Mouse (Mus musculus) left cerebral cortex, postnatal 14 days (tissue): ENCODE data around the gene Foxj3. TPM values are rescaled to one million over a fixed set of nuclear protein-coding genes. Genes with fewer than 3 reads are reported as not detected.

Experiments
- DNase-seq, 2 experiments: peaks; one replicate each; pipeline ENCODE4 v3.0.0; 2021 to 2022; ENCODE audit warnings: low spot score in 2 of 2, mixed read lengths in 1 of 2
- intact Hi-C: fragments of 180-260 bp; cut with DNase I; formaldehyde crosslinking; loops from one replicate; pipeline ENCODE4 v1.15.1; 2025
- total RNA-seq, 2 experiments: library from RNA; stranded (reverse); gene quantifications; 2 replicates each; pipeline ENCODE4 v1.2.3; 2021

Foxj3 gene
- total RNA-seq, 2 experiments from 2014 or later, result 64.7 to 71.2 TPM

DNA sequence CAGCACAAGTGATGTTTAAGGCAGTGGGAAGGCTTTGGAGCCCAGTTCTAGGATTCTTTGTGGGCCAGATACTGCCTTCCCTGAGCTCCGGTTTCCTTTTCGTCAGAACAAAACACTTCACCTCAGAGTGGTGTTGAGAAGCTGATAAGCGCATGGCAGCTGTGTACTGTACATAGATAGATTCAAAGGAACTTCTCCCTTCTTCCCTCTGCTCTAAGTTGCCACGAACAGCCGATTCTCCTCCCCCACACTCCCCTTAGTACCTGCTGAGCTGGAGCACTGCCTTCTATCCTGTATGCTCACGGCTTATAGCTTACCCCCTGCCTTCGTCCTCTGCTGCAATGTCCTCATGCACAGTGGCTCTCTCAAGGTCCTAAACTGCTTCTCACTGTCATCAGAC lies 95.9 kb downstream of the Foxj3 start:
- no peak for DNase-seq
- intact Hi-C loops, result loop anchor here (10.0 kb wide), 2 partner anchors 262 to 472 kb away; no protein-coding TSS in a partner anchor

DNA sequence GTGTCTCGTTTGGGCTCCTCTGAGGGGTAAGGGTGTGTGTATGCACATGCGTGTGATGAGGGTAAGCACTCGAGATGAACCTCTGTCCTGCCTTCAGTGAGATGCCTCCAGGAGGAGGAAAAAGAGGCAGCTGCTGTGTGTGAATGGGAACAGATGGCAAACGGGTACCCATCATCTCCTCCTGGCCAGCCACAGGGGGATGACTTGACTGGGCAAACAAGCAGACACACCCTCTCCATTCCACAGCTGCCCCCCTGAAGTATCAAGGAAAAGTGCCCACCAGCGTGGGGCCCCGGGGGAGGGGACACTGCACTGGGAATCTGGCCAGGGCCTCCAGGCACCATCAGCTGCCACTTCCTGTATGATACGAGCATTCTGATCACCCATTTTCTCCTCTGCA lies 96.5 kb downstream of the Foxj3 start:
- intact Hi-C loops, result loop anchor here (10.0 kb wide), 2 partner anchors 261 to 471 kb away; no protein-coding TSS in a partner anchor
- no peak for DNase-seq

DNA sequence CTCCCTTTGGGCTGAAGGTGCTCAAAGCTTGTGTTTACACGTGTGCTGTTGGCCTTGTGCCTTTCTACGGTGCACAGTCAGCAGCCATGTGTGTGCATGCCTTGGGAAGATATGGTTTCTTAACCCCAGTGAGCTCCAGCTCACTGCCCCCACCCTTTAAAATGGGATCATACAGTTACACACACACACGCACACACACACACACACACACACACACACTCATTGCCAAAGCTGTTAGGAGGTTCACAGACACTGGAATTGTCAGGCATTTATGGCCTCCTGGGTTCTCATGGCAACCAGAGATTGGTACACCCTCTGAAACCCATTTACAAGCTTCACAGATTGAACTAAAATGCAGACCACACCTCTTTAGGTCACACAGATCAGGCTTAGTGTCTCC lies 97.1 kb downstream of the Foxj3 start:
- intact Hi-C loops, result loop anchor here (10.0 kb wide), 2 partner anchors 261 to 471 kb away; no protein-coding TSS in a partner anchor
- DNase-seq, result no peak

DNA sequence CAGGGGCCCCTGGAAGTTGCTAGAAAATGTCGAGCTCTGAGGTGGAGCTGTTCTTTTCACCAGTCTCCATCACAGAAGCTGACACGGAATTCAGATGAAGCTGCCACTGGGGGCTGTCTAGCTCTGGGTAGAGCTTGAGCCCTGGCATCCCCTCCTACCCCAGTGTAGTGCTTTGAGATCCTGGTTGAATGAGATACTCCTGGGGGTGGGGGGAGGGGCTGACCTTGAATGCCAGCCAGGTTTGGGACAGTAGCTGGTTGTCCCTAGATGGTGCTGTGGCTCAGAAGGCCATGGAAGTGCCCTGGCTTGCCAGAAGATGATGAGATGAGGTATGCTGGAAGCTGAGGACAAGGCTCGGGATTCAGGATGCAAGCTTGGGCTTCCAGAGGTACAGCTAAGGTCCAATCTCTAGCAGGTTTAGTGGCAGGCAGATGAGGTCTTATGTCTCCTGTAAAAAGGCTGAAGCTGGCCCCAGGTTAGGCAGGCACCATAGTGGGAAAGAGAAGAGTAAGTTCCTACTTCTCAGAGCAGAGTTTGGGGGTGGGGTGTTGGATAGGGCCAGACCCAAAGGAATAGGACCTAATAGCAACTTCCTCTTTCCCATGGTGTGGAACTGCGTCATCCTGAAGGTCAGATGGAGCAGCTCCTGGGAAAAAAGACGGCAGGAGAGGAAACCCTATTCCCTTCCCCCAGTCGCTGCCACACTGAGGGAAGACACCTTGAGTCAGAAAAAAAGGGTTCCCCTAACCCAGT lies 98.3 kb downstream of the Foxj3 start:
- no peak for DNase-seq
- intact Hi-C loops, result loop anchor here (10.0 kb wide), 2 partner anchors 260 to 470 kb away; no protein-coding TSS in a partner anchor

DNA sequence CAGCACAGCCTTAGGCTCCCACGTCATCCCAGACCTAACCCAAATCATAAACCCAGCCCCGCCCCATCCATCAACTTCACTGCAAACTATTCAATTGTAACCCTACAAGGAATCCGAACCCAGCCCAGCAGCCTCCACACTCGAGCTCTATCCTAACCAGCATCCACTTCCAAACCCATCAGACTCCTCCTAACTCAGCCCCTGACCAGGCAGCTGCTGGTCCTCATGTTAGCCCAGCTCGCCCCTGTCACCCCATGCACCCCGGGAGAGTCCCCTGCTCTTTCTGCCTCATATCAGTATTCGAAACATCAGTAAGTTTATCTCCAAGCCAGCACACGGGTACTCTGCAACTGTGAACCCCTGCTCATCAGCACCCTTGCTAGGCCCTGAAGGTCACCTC lies 98.9 kb downstream of the Foxj3 start:
- DNase-seq, result no peak
- intact Hi-C loops, result loop anchor here (10.0 kb wide), 2 partner anchors 259 to 469 kb away; no protein-coding TSS in a partner anchor

DNA sequence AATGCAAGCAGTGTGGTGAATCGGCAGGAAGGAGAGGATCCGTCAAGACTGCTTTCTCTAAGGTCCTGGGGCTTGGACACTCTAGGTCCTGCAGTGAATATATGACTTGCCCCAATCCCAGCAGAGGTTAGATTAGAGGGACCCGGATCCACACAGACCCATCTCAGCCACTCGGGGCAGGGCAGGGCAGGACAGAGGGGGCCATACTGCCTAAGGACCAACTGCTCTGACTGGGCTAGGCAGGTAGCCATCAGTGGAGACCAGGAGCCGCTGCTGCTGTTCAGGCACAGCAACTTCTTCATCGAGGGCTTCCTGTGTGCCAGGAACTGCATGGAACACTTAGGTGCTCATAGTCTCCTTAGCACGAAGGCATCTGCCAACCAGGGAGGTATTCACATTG lies 99.9 kb downstream of the Foxj3 start:
- DNase-seq, result no peak

DNA sequence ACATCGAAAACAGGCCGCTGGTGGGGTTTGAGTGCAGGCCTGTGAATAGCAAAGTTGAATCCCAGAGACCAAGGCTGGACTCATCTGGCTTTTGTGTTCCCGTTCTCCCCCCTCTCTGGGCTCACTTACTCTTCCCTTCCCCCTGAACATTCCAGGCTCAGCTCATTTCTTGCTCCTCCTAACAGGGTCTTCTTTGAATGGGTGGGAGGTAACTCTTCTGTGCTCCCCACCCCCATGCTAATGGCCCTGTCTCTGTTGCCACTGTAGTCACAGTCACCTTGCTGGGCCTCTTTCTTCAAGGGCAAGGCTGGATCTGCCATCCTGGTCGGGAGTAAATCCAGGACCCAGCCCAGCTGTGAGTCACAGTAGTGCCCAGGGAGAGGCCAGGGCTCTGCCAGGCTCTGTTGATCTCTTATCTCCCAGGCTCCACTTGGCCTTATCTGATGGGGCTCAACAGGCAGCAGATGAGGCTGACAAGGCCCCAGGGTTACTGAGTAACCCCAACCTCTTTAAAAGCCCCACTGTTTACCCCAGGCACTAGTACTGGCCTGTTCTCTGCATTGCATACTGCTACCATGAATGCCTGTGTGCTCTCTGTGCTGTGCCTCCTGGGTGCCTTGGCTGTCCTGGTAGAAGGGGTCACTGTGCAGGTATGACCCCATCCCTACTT lies 100.5 kb downstream of the Foxj3 start, which contains the start of gene Guca2a:
Gene Guca2a, plus strand, starts transcription at position 529 of the 670 bp plus-strand sequence.
- no peak for DNase-seq
- intact Hi-C loops, result loop anchor here (10.0 kb wide), 2 partner anchors 257 to 467 kb away; no protein-coding TSS in a partner anchor

More for the DNA sequence above, 99.9 kb downstream of the Foxj3 start:
- intact Hi-C loops, result loop anchor here (10.0 kb wide), 2 partner anchors 258 to 468 kb away; no protein-coding TSS in a partner anchor

DNA sequence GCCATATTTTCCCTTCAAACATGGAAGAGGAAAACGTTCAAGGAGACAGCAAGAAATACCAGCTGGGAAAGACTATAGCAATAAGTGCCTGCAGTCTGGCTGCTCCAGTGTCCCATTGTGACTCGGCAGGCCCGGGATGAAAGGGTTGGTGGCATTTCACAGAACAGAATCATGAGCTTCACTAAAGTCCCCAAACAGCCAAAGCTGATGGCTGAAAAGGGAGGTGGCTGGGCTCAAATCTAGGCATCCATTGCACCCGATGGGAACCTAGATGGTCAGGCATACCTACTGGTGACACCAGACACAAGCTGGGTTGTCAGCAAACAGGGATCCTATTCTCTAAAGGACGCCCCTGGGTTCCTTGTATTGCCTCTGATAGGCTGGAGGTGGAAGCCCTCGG lies 101.1 kb downstream of the Foxj3 start:
- intact Hi-C loops, result loop anchor here (10.0 kb wide), 2 partner anchors 257 to 467 kb away; no protein-coding TSS in a partner anchor
- DNase-seq, result no peak

DNA sequence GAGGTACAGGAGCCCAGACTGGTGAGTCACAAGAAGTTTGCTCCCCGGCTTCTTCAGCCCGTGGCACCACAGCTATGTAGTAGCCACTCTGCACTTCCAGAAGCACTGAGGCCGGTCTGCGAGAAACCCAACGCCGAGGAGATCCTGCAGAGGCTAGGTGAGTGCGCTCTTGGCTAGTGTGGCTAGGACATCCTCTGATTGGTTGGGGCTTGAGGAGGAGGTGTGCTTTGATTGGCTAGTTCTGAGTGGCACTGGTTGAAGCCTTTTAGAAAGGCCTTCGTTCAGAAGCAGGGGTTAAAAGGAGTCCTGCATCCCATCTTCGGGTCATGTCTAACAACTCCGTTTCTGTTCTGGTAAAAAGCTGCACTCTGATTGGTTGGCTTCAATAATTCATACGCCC lies 101.9 kb downstream of the Foxj3 start:
- DNase-seq, result no peak
- intact Hi-C loops, result loop anchor here (10.0 kb wide), 2 partner anchors 256 to 466 kb away; no protein-coding TSS in a partner anchor

DNA sequence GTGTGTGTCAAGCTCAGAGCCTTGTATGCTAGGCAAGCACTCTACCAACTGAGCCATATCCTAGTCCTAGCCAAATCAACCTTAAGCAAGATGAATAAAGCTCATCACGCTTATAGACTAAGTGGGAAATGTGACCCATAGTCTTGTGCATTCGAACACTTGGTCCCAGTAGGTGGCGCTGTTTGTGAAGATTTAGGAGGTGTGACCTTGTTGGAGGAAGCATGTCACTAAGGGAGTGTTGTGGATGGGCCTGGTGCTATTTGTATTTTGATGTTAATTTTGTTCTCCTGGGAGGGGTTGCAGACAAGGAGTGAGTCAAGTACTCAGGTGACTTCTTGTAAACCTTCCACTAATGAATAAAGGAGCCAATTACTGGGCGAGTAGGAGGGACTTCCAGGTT lies 105.9 kb downstream of the Foxj3 start:
- intact Hi-C loops, result no loop called here
- no peak for DNase-seq

DNA sequence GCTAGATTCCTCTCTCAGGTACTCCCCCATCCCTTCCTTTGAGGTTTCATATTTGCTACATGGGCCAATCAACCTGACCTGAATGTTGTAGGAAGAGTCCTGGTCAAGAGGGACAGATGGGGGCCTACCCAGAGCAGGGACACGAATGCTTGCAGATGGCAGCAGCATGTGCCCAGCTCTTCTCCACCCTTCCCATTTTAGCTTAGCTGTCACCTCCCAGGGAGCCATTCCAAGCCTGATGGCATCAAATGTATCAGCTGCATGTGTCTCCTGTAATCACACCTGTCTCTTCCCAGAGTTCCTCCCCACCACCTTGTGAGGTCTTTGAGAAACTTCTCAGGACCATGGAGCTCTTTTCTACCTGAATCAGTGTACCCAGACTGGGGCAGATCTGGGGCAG lies 120.2 kb downstream of the Foxj3 start:
- no peak for DNase-seq
- intact Hi-C loops, result no loop called here

DNA sequence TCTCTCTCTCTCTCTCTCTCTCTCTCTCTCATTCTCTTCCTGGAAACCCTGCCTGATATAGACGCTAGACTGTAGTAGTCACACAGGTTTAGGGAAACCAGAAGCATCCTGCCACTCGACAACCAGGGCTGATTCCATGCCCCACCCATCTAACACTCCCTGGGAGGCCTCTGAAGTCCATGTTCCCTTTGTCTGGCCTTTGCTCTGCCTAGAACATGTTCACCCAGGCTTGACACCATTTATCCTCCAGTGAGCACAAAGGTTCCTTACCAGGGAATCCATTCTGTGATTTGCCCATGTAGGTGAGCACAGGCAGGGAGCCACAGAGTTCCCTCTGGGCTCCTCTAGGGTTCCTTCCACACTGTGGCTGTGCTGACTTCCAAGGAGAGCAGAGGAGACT lies 121.4 kb downstream of the Foxj3 start:
- intact Hi-C loops, result no loop called here
- no peak for DNase-seq

DNA sequence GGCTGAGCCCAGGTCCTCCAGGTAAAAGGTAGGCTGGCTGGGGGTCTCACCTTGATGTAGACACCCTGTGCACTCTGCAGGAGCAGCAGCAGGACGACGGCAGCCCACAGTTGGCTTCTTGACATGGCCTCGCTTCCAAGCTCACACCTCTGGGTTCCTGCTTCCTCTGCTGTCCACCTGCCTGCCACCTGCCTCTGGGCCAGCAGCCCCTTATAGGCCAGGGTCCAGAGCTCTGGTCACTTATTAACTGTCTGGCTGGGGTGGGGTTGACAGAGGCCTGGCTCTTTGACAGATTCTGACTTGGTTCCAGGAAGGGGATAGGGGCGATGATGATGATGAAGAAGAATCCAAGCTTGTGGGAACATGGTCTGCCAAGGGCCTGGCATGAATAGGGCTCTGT lies 121.9 kb downstream of the Foxj3 start, which contains the start of gene Guca2b:
Gene Guca2b, minus strand, starts transcription at position 224 of the 400 bp plus-strand sequence.
- no peak for DNase-seq
- intact Hi-C loops, result no loop called here

DNA sequence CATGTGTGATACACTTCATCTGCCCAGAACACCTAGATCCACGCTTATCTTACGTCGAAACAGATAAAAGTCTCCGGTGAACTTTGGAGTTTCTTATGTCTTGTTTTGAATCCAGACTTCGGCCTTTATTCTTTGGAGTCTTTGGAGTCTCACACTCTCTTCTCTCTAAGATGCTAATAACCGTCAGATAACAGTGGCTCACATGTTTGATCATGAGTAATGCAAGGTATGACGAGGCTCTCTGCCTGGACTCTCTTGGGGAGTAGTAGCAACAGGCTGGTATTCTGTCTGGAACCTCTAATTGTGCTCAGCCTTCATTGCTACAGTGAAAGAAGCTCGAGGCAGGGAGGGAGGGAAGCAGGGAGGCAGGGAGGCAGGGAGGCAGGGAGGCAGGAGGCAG lies 123.2 kb downstream of the Foxj3 start:
- intact Hi-C loops, result loop anchor here (10.0 kb wide), 1 partner anchor 415 kb away; no protein-coding TSS in a partner anchor
- DNase-seq, result no peak

DNA sequence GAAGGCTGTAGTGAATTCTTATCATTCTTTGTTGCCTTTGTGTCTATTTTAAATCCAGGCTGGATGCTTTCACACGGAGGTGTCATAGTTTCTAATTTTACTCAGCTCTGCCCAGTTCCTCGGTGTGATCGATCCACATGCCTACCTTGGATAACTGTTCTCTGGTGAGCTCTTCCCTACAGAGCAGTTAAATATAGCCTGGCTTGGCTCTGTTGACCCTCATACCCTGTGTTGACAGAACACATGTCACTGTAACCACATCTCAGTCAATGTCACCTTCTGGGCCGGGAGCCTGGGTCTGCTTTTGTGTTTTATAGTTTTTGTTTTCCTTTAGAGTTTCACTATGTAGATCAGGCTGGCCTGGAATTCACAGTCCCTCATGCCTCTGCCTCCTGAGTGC lies 125.3 kb downstream of the Foxj3 start:
- intact Hi-C loops, result loop anchor here (10.0 kb wide), 1 partner anchor 417 kb away; no protein-coding TSS in a partner anchor
- DNase-seq, result no peak

DNA sequence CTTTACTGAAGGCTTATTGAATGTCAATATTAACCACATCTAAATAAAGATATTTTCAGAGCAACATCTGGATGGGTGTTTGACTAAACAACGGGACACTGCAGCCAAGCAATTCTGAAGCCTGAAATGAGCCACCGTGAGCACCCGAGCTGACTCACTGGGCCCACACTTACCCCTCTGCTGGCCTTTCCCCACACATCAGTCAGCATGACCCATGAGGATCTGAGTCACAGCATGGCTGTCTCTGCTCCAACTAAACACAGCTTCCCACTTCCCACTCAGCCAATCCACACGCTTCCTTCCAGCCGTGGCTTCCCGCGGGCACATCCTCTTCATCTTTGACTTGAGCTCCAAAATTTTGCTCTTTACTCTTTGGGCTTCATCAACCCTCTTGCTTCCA lies 126.2 kb downstream of the Foxj3 start:
- DNase-seq, result peak in 1 of 2 experiments; percentile 33
- intact Hi-C loops, result loop anchor here (10.0 kb wide), 1 partner anchor 418 kb away; no protein-coding TSS in a partner anchor

DNA sequence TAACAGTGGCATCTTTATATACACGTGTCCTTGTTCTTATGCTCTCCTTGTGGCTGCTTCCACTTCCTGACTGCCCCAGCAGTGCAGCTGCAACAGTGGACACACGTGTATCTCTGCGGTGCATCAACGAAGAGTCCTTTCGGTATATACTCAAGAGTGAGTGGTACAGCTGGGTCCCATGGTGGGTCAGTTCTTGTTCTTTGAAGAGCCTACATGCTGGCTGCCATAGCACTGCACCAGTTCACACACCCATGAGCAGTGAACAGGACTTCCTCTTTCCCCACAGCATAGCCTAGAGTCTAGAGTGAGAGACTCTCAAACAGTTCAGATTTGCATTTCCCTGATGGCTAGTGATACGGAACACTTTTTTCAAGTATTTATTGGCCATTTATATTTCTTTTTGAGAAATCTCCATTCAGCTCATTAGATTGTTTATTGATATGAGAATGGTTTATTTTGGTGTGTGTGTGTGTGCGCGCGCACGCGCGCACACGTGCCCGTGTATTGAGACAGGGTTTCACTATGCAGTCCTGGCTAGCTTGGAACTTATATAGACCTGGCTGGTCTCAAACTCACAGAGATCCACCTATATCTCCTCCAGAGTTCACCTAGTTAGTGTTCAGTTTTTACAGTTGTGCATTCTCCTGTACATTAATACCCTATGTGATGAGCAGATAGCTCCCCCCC lies 126.7 kb downstream of the Foxj3 start:
- no peak for DNase-seq
- intact Hi-C loops, result loop anchor here (10.0 kb wide), 1 partner anchor 419 kb away; no protein-coding TSS in a partner anchor

DNA sequence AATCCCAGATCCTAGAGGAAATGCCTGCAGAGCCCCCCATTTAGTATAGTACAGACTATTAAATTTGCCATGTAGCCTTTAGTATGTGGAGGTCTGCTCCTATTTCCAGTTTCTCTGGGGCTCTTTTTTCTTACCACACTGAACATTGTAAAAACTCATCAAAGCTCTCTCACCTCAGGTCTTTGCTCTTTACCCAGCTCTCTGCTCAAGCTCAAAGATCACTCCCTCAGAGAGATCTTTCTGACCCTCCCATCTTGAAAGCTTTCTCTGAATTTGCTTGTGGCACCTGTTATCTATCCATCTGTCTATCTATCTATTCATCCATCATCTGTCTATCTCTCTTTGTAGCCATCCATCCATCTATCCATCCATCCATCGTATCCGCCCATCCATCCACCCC lies 128.4 kb downstream of the Foxj3 start:
- intact Hi-C loops, result loop anchor here (10.0 kb wide), 1 partner anchor 420 kb away; no protein-coding TSS in a partner anchor

DNA sequence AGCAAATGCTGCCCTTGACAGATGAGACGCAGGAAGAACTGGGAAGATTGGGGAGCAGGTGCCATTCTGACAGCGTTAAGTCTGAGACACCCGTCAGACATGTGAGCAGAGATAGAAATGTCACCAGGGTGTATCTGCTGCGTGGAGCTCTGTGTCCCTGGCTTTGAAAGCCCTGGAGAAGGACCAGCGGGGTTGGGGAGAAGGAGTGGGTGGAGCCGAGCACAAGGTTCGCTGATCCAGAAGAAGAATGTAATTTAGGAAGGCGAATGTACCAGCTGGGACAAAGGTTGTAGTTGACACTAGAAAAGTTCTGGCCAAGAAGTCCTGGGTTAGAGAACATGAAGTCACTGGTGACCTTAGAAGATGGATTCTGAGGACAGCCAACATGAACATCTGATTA lies 129.3 kb downstream of the Foxj3 start:
- intact Hi-C loops, result loop anchor here (10.0 kb wide), 1 partner anchor 421 kb away; no protein-coding TSS in a partner anchor
- no peak for DNase-seq

More for the DNA sequence above, 128.4 kb downstream of the Foxj3 start:
- DNase-seq, result no peak
